Mouse (Mus musculus) right cerebral cortex, postnatal 14 days (tissue): ENCODE measurements around the gene Gm45713.
A peak's percentile ranks its signal among the peaks of the same experiment; 100 is the strongest.

Experiments used
- DNase-seq: peaks from one replicate; pipeline ENCODE4 v3.0.0; 2022

Gm45713 gene

DNA sequence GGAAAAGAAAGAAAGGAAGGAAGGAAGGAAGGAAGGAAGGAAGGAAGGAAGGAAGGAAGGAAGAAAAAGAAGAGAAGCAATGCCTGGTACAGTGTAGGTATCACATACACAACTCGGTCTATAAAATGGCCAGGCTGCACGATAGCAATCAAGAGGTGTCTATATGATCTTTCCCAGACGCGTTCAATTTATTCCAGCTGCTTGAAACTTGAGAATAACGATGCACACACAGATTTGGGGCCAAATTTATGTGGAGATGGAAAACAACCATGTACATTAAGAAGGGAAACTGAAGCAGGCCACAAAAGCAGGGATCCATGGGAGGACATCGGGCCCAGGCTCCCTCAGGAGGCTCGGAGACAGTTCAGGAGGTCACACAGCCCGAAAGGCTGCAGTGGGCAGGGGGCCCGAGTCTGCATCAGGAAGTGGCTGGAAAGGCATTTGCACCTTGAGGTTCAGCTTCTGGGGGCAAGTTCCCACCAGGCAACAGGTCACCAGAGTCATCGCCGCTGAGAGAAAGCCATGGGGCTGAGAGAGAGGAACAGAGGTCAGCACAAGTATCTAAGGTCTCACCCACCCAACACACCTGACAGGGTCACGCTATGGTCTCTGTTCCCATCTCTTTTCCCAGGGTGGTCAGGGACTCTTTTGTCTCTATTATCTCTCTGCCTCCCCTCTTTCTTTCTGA lies 43.1 kb downstream of the Gm45713 start:
- no peak for DNase-seq

DNA sequence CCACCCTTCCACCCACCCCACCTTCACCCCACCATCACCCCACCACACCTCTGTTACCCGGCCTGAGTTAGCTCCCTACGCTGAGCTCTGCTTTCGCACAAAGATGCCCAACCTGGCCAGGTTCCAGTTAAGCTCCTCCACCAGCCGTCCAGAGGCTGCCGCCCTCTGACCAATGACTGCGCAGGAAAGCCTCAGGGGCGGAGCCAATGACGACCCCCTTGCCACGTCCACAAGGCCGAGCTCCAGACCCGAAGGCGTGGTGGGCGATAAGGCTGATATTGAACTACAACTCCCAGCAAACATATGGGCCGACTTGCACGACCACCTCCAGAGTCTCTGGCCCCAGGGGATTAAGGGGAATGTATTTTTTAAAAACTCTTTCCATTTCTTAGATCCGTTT lies 44.0 kb downstream of the Gm45713 start, which contains the start of gene Rcn3:
Gene Rcn3, minus strand, starts transcription at position 174 of the 400 bp plus-strand sequence.
- DNase-seq, result peak; percentile 59

DNA sequence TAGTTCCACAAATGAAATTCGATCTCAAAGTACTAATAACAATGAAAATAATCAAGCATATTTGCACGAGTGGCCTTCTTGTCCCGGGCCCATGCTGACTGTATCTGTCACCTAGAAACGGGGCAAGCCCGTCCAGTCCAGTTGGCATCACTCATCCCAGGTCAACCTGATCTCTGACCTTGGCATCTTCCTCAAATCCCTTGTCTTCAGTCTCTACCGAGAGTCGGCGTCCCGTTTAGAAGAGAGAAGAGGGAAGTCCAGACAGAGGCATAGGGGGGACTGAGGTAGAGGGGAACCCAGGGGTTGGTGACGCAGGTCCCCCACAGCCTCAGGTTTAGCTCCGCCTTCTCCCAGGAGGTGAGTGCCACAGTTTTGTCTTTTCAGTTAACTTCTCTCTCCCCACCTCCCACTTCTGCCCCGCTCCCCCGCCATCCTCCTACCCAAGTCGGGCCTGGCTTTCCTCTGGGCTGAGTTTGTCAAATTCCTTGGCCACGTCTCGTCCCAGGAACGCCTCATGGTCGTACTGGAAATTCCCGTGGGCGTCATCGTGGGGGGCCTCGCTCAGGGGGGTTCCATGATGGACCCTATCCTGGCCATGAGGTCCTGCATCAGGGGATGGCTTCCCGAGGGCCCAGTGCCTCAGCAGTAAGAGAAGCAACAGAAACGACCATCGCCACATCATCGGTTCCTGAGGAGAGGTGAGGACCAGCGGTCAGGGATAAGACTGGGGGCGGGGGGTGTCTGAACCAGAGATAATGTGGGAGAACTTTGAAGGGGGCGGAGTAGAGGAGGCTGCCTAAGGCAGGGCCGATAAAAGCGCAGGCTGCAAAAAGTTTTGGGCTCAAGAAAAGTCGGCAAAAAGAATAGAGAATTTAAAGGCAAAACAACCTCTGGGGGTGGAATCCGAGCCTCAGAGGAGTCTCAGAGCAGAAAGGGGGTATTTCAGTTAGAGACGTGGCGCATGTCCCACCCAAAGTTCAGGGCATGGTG lies 44.7 kb downstream of the Gm45713 start:
- no peak for DNase-seq

DNA sequence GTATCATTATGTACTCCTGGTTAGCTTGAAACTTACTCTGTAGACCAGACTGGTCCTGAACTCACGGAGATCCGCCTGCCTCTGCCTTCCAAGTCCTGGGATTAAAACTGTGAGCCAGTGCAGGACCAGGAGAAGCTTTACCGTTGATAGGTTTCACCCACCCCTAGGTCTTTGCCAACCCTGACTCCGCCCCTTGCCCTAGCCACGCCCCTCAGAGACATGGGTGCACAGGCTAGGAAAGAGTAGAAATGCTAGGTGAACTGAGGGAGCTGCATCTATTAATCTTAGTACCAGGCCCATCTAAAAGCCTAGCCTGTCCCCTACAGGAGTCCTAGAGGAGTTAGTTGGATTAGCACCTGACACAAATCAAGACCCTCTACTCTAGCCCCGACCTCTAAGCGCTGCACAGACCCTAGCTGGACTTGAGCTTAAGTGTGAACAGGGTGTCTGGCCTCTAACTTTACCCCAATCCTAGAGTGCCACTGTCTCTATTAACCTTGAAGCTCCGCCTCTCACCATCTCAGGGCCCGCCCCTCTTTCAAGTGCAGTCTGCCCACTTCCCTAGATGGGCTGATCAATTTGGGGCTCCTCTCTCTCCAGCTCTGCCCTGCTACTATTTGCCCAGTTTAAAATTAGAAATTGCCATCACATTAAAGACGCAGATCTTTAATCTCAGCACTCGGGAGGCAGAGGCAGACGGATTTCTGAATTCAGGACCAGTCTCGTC lies 45.6 kb downstream of the Gm45713 start:
- no peak for DNase-seq

DNA sequence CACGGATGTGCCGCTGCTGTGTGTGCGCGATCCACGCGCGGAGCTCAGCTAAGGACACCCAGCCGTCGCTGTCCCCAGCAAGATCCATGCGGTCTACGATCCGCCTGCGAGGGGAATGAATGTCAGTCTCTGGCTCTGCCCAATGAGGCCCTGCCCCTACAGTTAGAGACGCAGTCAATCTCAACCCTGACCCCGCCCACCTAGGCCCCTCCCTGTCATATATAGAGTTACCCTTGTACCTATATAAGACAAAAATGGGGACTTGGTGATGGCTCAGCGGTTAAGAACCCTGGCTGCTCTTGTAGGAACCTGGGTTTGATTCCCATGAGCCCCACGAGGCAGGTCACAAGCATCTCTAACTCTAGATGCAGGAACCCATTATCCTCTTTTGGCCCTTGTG lies 47.4 kb downstream of the Gm45713 start:
- no peak for DNase-seq

DNA sequence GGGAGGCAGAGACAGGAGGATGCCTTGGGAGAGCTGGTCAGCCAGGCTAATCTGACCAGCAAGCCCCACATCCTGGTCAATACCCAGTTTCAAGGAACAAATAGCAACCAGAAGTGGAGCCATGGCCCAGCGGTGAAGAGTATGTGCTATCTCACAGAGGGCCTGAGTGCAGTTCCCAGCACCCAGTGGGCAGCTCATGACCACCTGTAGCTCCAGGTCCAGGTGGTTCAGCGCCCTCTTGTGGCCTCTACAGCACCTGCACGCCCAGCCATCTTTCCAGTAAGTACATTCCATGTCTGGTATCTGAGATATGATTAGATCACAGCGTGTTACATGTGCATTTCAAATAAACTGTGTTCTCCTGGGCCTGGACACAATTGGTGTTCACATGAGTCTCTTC lies 49.9 kb downstream of the Gm45713 start:
- no peak for DNase-seq

DNA sequence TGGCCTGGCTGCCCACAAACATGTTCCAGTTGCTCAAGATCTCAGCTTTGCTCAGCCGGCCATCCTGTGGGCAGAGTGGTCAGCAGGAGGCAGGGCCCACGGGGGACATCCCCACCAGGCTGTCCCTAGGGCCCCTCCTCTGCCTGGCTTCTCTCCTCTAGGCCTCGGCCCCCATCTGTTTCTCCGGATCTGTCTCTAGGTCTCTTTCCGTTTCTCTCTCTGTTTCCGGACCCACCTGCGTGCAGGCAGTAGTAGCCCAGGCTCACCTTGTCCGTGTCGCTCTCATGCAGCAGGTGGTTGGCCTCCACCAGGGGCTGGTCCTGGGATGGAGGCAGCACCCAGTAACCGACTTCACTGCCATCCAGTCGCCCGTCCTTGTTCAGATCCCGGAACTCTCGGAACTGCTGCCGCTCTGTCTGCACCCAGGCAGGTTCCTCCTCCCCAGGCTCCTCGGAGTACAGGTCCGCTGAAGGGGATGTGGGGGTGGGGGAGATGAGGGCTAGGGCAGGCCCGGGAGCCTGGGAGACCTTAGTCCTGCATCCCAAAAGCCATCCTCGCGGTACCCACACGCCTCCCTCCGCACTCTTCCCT lies 52.6 kb downstream of the Gm45713 start:
- DNase-seq, result no peak

DNA sequence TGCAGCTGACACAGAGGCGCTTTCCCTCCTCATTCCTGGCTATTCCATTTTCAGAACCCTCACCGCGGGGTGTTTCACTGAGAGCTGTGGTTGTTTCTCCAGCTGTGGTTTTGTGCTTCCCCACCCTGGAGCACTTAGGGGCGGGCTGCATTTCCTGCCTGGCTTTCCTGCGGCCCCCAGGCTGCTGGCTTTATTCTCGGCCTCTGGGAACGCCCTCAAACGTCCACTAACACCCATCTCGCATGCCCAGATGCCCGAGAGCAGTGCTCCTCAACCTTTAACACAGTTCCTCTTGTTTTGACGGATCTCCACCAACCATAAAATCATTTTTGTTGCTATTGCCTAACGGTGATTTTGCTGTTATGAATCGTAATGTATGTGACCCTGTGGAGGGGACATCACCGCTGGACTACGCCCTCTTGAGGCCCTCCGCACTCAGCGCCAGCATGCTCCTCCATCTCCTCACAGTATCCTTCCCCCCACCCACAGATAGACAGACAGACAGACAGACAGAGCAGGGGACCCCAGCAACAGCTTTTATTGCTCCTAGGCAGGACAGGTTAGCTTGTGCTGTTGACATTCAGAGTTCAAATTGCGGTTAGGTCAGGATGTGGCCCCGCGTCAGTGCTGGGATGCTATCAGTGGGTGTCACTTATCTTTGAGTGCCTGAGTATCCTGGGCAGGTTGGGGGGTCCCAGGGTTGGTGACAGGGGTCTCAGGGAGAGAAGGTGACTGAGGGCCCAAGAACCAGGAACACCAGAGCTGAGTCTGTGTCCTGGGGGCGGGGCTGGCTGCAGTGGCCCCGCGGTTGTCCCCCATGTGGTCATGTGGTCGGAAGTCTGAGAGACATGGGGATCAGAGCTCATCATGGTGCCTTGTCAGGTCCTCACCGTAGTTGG lies 53.4 kb downstream of the Gm45713 start:
- no peak for DNase-seq

DNA sequence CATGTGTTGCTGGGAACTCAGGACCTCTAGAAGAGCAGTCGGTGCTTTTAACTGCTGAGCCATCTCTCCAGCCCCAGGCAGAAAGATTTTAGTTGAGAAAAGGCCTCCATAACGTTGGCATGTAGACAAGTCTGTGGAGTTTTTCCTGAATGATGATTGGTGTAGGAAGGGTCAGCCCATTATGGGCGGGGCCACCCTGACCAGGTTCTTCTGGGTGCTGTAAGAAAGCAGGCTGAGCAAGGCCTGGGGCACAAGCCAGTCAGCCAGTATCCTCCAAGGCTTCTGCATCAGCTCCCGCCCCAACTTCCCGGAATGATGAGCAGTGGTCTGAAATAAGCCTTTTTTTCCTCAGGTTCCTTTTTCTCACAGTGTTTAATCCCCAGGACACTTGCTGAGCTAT lies 55.0 kb downstream of the Gm45713 start:
- no peak for DNase-seq

DNA sequence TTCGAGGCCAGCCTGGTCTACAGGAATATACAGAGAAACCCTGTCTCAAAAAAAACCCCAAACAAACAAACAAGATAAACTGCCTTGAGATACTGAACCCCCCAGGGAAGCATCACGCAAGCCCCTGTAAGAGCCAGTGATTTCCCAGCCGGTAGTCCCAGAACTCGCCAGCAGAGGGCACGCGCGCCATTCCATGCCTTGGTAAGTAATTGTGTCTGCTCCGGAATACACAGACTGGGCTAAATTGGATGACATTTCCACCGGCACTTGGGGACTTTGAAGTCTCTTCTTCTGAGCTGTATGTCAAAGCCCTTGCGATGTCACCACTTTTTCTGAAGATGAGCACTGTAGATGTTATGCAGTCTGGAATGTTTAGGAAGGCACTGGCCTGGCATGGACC lies 56.2 kb downstream of the Gm45713 start:
- DNase-seq, result peak; percentile 90

DNA sequence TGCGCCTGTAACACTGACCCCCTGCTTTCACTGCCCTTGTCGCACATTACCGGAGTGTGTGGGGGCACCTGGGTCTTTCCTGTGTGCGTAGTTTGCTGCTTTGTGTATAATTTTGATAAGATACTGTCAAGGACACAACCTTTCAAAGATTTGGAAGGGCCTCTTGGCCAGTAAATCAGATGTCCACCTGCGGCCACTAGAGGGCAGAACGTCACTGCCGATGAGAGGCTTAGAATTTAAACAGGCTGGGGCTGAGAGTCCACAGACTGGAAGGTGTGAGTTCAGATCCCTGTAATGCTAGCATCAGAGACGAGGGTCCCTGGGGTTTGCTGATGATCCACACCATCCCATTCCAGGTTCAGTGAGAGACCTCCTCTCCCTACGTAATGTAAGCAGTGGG lies 57.5 kb downstream of the Gm45713 start:
- DNase-seq, result peak; percentile 75

DNA sequence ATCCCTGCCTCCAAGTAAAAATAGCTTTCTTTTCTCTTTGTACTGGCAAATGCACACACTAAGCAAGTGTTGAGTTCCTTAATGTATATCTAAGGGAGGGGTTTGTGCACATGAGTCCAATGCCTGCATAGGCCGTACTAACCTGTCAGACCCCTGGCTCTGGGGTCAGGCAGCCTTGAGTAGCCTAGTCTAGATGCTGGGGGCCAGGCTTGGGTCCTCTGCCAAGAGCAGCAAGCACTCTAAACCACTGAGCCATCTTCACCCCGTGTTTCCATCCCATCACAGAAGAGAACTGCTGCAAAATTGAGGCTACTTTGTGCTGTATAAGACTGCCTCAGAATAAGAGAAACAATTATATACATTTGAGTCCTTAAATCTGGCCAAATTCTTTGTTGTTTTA lies 58.2 kb downstream of the Gm45713 start:
- no peak for DNase-seq

DNA sequence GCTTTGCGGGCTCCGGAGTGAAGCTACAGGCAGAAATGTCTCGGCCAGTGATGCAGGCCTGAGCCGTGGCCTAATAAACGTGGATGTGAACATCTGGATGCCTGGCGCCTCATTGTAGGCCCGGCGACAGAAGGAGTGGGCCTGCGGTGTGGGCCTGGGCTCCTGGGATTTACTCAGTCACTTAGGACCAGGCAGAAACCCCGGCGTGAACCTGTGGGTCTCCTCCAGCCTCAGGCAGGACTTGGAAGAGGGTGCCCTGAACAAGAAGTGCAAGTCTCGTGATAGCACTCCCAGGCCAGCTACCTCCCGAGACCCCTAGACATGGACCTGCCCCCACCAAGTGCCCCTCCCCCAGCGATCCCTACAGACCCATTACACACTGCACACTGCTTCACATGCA lies 58.7 kb downstream of the Gm45713 start:
- no peak for DNase-seq

DNA sequence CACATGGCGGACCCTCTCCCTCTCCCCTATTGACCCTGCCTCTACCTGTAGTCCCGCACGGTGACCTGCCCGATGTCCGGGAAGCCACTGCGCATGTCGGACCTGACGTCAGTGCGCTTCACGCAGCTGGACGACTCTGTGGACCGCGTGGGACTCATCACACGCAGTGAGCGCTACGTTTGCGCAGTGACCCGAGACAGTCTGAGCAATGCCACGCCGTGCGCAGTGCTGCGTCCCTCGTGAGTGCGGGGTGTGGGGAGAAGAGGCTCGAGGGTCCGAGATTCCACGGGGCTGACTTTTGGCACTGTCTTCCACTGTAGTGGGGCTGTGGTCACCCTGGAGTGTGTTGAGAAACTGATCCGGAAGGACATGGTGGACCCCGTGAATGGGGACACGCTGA lies 59.5 kb downstream of the Gm45713 start:
- no peak for DNase-seq
